Mouse (Mus musculus) megakaryocyte-erythroid progenitor cell, adult 5 weeks (primary cell): Measurements from ENCODE around the gene Kcnk18. TPM values are rescaled to one million over a fixed set of nuclear protein-coding genes. Genes with fewer than 3 reads are reported as not detected.

Experiments used
- polyA plus RNA-seq: library from polyadenylated mRNA; stranded (reverse); fragments of >175 nt; gene quantifications from 2 replicates; pipeline ENCODE4 v1.2.3, GENCODE M21; 2012

Gene Kcnk18
- not detected in 2 replicates for polyA plus RNA-seq

DNA sequence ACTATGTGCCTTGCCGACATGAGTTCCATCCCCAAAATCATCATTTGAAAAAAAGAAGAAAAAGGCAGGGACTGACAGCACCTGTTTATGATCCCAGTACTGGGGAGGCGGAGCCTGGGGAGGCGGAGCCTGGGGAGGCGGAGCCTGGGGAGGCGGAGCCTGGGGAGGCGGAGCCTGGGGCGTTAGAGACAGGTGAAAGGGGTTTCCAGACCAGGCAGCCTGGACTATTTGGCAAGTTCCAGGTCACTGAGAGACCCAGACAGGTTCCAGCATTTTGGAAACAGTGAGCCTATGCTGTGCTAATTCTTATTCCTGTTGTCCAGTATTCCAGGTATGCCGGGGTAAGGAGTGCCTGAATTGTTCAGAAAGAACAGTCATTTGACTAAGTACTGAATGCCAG is at the start of gene Kcnk18:
Gene Kcnk18 (plus strand): TSS at position 224 of the 400 bp plus-strand sequence.

DNA sequence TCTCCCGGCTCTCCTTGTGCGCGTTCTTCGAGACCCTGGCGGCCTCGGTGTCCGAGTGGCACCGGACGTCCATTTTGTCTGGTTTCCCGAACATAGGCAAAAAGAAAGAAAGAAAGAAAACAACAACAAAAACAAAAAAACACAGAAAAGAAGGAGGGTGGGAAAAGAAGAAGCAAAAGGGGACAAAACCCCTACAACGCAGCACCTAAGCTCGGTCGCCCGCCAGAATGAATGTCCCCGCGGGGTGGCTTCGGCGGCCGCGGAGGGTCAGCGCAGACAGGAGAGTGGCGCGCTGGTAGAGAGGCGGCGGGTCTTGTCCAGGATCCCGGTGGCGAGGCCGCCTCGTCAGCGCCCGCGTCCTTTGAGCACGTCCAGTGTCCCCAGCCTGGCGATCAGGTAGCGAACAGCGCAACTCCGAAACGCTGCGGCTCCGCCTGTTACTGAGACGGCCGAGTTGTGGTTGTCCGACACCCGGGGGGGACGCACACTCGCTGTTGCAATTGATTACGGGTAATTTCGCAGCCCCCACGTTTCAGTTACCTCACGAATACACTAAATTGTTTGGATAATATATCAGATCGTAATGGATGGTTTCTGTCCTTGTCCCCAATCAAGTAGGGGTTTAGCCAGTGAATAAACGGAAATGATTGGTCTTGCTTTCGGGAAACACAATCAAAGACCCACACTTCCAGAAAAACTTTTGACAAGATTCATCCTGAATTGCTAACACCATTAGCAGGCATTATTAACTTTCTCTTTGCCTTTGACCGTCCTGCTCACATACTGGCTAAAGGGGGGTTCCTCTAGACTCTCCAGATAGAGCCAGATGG is 48.9 kb upstream of the Kcnk18 start, which contains the start of gene Vax1:
Gene Vax1 (minus strand): TSS at position 121 of the 830 bp plus-strand sequence.

DNA sequence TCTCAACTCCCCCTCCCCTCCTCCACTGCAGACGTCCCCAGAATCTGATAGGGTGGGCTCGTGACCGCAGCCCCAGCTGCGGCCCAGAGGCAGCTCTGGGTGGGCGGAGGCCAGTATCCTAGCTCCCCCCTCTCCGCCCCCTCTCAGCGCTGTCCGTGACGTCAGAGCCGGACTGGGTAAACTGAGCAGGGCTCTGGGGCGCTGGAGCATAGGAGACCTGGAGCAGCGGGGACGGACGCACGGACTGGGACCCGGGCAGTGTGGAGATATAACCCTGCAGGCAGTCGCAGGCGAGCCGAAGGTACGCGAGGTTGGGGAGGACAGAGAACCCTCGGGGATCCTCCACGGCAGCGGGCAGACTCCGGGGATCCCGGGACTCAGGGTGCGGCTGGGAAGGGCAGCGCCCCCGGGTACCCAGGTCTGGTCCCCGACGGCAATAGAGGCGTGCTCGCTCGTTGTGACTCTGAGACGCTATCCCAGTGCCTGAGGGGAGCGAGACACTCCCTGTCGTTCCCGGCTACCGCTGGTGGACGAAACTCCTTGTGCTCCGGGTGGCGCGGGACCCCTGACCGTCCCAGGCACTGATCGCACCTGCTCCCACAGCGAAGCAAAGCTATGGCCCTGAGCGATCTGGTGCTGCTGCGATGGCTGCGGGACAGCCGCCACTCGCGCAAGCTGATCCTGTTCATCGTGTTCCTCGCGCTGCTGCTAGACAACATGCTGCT is 41.9 kb downstream of the Kcnk18 start, which contains the start of gene Slc18a2:
Gene Slc18a2 (plus strand): TSS at position 179 of the 725 bp plus-strand sequence.

Other genes starting within 250 kb of the Kcnk18 start
- gene Shtn1, start 143.1 kb upstream of the Kcnk18 start, polyA plus RNA-seq, result 0.34 and 0.41 TPM in 2 replicates
- not detected in 2 replicates for gene Vax1, start 49.2 kb upstream of the Kcnk18 start, polyA plus RNA-seq
- gene Slc18a2, start 41.7 kb downstream of the Kcnk18 start, polyA plus RNA-seq, result 7.4 and 12.9 TPM in 2 replicates
- 45.6 and 50.4 TPM in 2 replicates for gene Rps12-ps3, start 103.1 kb downstream of the Kcnk18 start, polyA plus RNA-seq
- 12.7 and 15.3 TPM in 2 replicates for gene Pdzd8, start 126.6 kb downstream of the Kcnk18 start, polyA plus RNA-seq
- 0.04 TPM in 1 of 2 replicates, not detected in the other for gene Emx2, start 239.2 kb downstream of the Kcnk18 start, polyA plus RNA-seq